Mouse (Mus musculus): ENCODE measurements around the gene Sobp. TPM values are rescaled to one million over a fixed set of nuclear protein-coding genes. Genes with fewer than 3 reads are reported as not detected.

The Sobp gene
- polyA plus RNA-seq, 1 experiment from 2014 or later = 15.6 TPM

- no peak for ATAC-seq
- Histone ChIP-seq H3K9ac (replicated peaks) (no peak overlapping the region), H3K4me3 (replicated peaks) (no peak overlapping the region), H3K27ac (no peak overlapping the region), H3K9me3 (no peaks in the 10 kb centered on the region), H3K4me2 (replicated peaks) (no peak overlapping the region), H3K36me3 (no peaks in the 10 kb centered on the region), H3K27me3 (no peaks in the 10 kb centered on the region), H3K4me1 (replicated peaks) (peaks cover 28% of the 10 kb centered on the region)
- WGBS = 86% methylated on average over 6 of the region's 6 CpGs
Observed at GRCm38 (mm10) chr10:43047804-43048348, 126.5 kb downstream of the Sobp start.

- H3K36me3 ChIP-seq = no peaks in the 10 kb centered on the region
- H3K9ac ChIP-seq (replicated peaks) = no peak overlapping the region; the same call in 1 of the 2 replicates
- H3K4me1 ChIP-seq (replicated peaks) = peaks cover 32% of the 10 kb centered on the region
- peak overlapping the region; percentile 89 for H3K27ac ChIP-seq
- H3K4me2 ChIP-seq (replicated peaks) = peak overlapping the region; percentile 11; the same call in 1 of the 2 replicates
- no peaks in the 10 kb centered on the region for H3K27me3 ChIP-seq
- ATAC-seq = peak; percentile 88
- 13% methylated on average over 7 of the region's 7 CpGs for WGBS
- H3K9me3 ChIP-seq = peaks cover 3% of the 10 kb centered on the region; the same call in 1 of the 2 replicates
- no peak overlapping the region for H3K4me3 ChIP-seq (replicated peaks)
Observed at GRCm38 (mm10) chr10:43043351-43044209, 130.8 kb downstream of the Sobp start.

- Histone ChIP-seq H3K36me3 (no peaks in the 10 kb centered on the region), H3K4me2 (replicated peaks) (peak overlapping the region; percentile 14), H3K27me3 (no peaks in the 10 kb centered on the region), H3K9ac (replicated peaks) (no peak overlapping the region), H3K4me1 (replicated peaks) (peaks cover 41% of the 10 kb centered on the region), H3K4me3 (replicated peaks) (no peak overlapping the region), H3K27ac (peak overlapping the region; percentile 89), H3K9me3 (peaks cover 3% of the 10 kb centered on the region; the same call in 1 of the 2 replicates)
- WGBS = 23% methylated on average over 10 of the region's 10 CpGs
- peak; percentile 63 for ATAC-seq
Observed at GRCm38 (mm10) chr10:43042591-43043327, 131.6 kb downstream of the Sobp start.

GRCm38 (mm10) chr10:43041794-43042193 is 132.5 kb downstream of the Sobp start:
- no peaks in the 10 kb centered on the region for H3K27me3 ChIP-seq
- H3K9me3 ChIP-seq = peaks cover 3% of the 10 kb centered on the region; the same call in 1 of the 2 replicates
- H3K4me2 ChIP-seq (replicated peaks) = no peak overlapping the region
- ATAC-seq = no peak
- H3K27ac ChIP-seq = no peak overlapping the region
- H3K36me3 ChIP-seq = no peaks in the 10 kb centered on the region
- no peak overlapping the region for H3K4me3 ChIP-seq (replicated peaks)
- H3K9ac ChIP-seq (replicated peaks) = no peak overlapping the region
- peaks cover 50% of the 10 kb centered on the region for H3K4me1 ChIP-seq (replicated peaks)
- WGBS = 88% methylated on average over 3 of the region's 3 CpGs

GRCm38 (mm10) chr10:43037455-43037793 is 136.9 kb downstream of the Sobp start:
- Histone ChIP-seq H3K36me3 (no peaks in the 10 kb centered on the region), H3K9ac (replicated peaks) (no peak overlapping the region), H3K27me3 (no peaks in the 10 kb centered on the region), H3K4me2 (replicated peaks) (no peak overlapping the region), H3K4me1 (replicated peaks) (peaks cover 59% of the 10 kb centered on the region), H3K4me3 (replicated peaks) (no peak overlapping the region), H3K27ac (peak overlapping the region; percentile 62), H3K9me3 (peaks cover 3% of the 10 kb centered on the region; the same call in 1 of the 2 replicates)
- ATAC-seq = peak; percentile 57
- WGBS = 20% methylated on average over 7 of the region's 7 CpGs

GRCm38 (mm10) chr10:43036646-43037454 is 137.5 kb downstream of the Sobp start:
- 31% methylated on average over 21 of the region's 21 CpGs for WGBS

GRCm38 (mm10) chr10:43035579-43035978 is 138.8 kb downstream of the Sobp start:
- no peaks in the 10 kb centered on the region; the same call in 1 of the 2 replicates for H3K36me3 ChIP-seq
- ATAC-seq = no peak
- 77% methylated on average over 8 of the region's 8 CpGs for WGBS
- peaks cover 57% of the 10 kb centered on the region for H3K4me1 ChIP-seq (replicated peaks)
- 0 out of 2 replicates have a peak overlapping the region, but pooled peaks have one; percentile 11 for H3K9ac ChIP-seq (replicated peaks)
- H3K27ac ChIP-seq = no peak overlapping the region
- H3K4me3 ChIP-seq (replicated peaks) = no peak overlapping the region
- no peak overlapping the region for H3K4me2 ChIP-seq (replicated peaks)
- H3K9me3 ChIP-seq = no peaks in the 10 kb centered on the region
- H3K27me3 ChIP-seq = no peaks in the 10 kb centered on the region

More at GRCm38 (mm10) chr10:43036646-43037454, 137.5 kb downstream of the Sobp start:
- H3K4me1 ChIP-seq (replicated peaks) = peaks cover 57% of the 10 kb centered on the region
- peak; percentile 16; the same call in 1 of the 2 replicates for ATAC-seq
- no peaks in the 10 kb centered on the region for H3K27me3 ChIP-seq
- peaks cover 3% of the 10 kb centered on the region; the same call in 1 of the 2 replicates for H3K9me3 ChIP-seq
- H3K36me3 ChIP-seq = no peaks in the 10 kb centered on the region
- H3K4me3 ChIP-seq (replicated peaks) = no peak overlapping the region
- peak overlapping the region; percentile 62 for H3K27ac ChIP-seq
- H3K9ac ChIP-seq (replicated peaks) = no peak overlapping the region
- H3K4me2 ChIP-seq (replicated peaks) = no peak overlapping the region

GRCm38 (mm10) chr10:43034811-43035210 is 139.5 kb downstream of the Sobp start:
- Histone ChIP-seq H3K4me2 (replicated peaks) (no peak overlapping the region), H3K9me3 (no peaks in the 10 kb centered on the region), H3K27me3 (no peaks in the 10 kb centered on the region), H3K4me3 (replicated peaks) (no peak overlapping the region), H3K36me3 (no peaks in the 10 kb centered on the region; the same call in 1 of the 2 replicates), H3K27ac (peak overlapping the region; percentile 52), H3K4me1 (replicated peaks) (peaks cover 58% of the 10 kb centered on the region), H3K9ac (replicated peaks) (no peak overlapping the region; the same call in 1 of the 2 replicates)
- ATAC-seq = no peak
- WGBS = 75% methylated on average over 4 of the region's 4 CpGs

GRCm38 (mm10) chr10:43033481-43034248 is 140.7 kb downstream of the Sobp start:
- H3K4me3 ChIP-seq (replicated peaks) = no peak overlapping the region
- 53% methylated on average over 15 of the region's 15 CpGs for WGBS
- peak overlapping the region; percentile 52 for H3K27ac ChIP-seq
- no peaks in the 10 kb centered on the region for H3K9me3 ChIP-seq
- ATAC-seq = peak; percentile 22
- H3K4me2 ChIP-seq (replicated peaks) = no peak overlapping the region
- H3K9ac ChIP-seq (replicated peaks) = no peak overlapping the region
- H3K4me1 ChIP-seq (replicated peaks) = peaks cover 60% of the 10 kb centered on the region
- H3K36me3 ChIP-seq = no peaks in the 10 kb centered on the region; the same call in 1 of the 2 replicates
- no peaks in the 10 kb centered on the region for H3K27me3 ChIP-seq

GRCm38 (mm10) chr10:43027006-43027405 is 147.3 kb downstream of the Sobp start:
- Histone ChIP-seq H3K36me3 (no peaks in the 10 kb centered on the region; the same call in 1 of the 2 replicates), H3K9me3 (no peaks in the 10 kb centered on the region), H3K27ac (no peak overlapping the region), H3K4me3 (replicated peaks) (no peak overlapping the region), H3K27me3 (peaks cover 11% of the 10 kb centered on the region), H3K4me1 (replicated peaks) (peaks cover 29% of the 10 kb centered on the region), H3K4me2 (replicated peaks) (no peak overlapping the region), H3K9ac (replicated peaks) (no peak overlapping the region)
- no peak for ATAC-seq
- 46% methylated on average over 9 of the region's 9 CpGs for WGBS

All from midbrain, embryonic 13.5 days (tissue).